In the genomic region with DNA sequence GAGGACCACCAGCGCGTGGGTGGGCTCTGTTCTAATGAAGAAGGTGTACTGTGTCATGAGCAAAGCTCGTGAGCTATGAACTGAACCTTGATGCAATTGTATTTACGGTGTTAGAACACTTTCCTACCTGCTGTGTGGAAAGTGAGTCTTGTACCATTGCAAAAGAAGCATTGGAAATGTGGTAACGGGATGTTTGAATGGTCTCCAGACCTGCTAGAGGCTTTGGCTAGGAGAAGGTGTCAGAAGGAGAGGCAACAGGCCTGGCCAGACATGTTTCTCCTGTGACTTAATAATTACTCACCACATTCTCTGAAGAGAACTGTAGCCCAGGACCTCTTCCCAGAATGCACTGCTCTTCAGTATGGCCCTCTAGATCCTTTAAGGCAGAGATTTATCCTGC, we compare ENCODE assay signal across 26 mouse cellular contexts. TPM values are rescaled to one million over a fixed set of nuclear protein-coding genes. Genes with fewer than 3 reads are reported as not detected.
DNase-seq lines count a peak whose midpoint lies in the region; ATAC-seq and TF ChIP-seq lines count a peak whose summit lies in the region.
"Had no signal": no experiment of that assay in that cellular context is flagged by ENCODE, and none has a peak within 500 bp of the region (broad histone marks: within the 10 kb centered on the region; RNA-seq: fewer than 3 reads in every experiment).

No protein-coding gene starts in this region.

- no peaks in the 10 kb centered on the region for H3K79me2 ChIP-seq in liver, adult 2 months (ENCODE audit: control insufficient read depth, insufficient read depth, low read length)

- no peak overlapping the region for H3K4me2 ChIP-seq in liver, embryonic 11.5 days
- H3K4me2 ChIP-seq in lung, postnatal 0 days (replicated peaks; ENCODE audit: low read depth, low read length), result no peak overlapping the region
- no peak overlapping the region for H3K4me2 ChIP-seq in heart, embryonic 11.5 days
- H3K4me2 ChIP-seq: embryonic facial prominence, embryonic 12.5 days; forebrain, embryonic 12.5 days had no signal

- H3K4me3 ChIP-seq in liver, adult 2 months (ENCODE audit: insufficient read depth, low read depth, low read length), result no peak overlapping the region
- no peak overlapping the region for H3K4me3 ChIP-seq in liver, embryonic 11.5 days (ENCODE audit: low read depth, low read length)
- no peak overlapping the region for H3K4me3 ChIP-seq in lung, postnatal 0 days (ENCODE audit: low read depth, low read length)
- H3K4me3 ChIP-seq in heart, embryonic 11.5 days (ENCODE audit: low read depth, low read length), result no peak overlapping the region
- H3K4me3 ChIP-seq: embryonic facial prominence, embryonic 10.5 days; embryonic facial prominence, embryonic 12.5 days; forebrain, embryonic 10.5 days; forebrain, embryonic 12.5 days had no signal

- TF ChIP-seq EP300 in lung, postnatal 0 days (IDR thresholded peaks at IDR 0.05), result peak; percentile 17; the same call in 1 of the 2 replicates

- TF ChIP-seq POLR2A in liver, adult 2 months (IDR thresholded peaks at IDR 0.05; ENCODE audit: extremely low read depth, insufficient read depth, low read length), result no peak

- peak overlapping the region; percentile 99 for H3K27ac ChIP-seq in liver, adult 2 months (replicated peaks; ENCODE audit: insufficient read depth, low read depth, low read length)
- no peak overlapping the region for H3K27ac ChIP-seq in liver, embryonic 11.5 days (ENCODE audit: low read depth, low read length)
- no peak overlapping the region for H3K27ac ChIP-seq in lung, postnatal 0 days (ENCODE audit: low read length)
- no peak overlapping the region for H3K27ac ChIP-seq in heart, embryonic 11.5 days (ENCODE audit: low read depth, low read length)
- H3K27ac ChIP-seq: embryonic facial prominence, embryonic 10.5 days; embryonic facial prominence, embryonic 12.5 days; forebrain, embryonic 10.5 days; forebrain, embryonic 12.5 days had no signal

- no peaks in the 10 kb centered on the region for H3K36me3 ChIP-seq in liver, adult 2 months (ENCODE audit: control insufficient read depth, insufficient read depth, low read length)
- H3K36me3 ChIP-seq in liver, embryonic 11.5 days (ENCODE audit: control insufficient read depth, insufficient read depth, low read length), result no peaks in the 10 kb centered on the region
- no peaks in the 10 kb centered on the region for H3K36me3 ChIP-seq in lung, postnatal 0 days (ENCODE audit: insufficient read depth, low read length)
- no peaks in the 10 kb centered on the region for H3K36me3 ChIP-seq in heart, embryonic 11.5 days (ENCODE audit: control insufficient read depth, insufficient read depth, low read length)
- H3K36me3 ChIP-seq: embryonic facial prominence, embryonic 10.5 days; embryonic facial prominence, embryonic 12.5 days; forebrain, embryonic 10.5 days; forebrain, embryonic 12.5 days; G1E had no signal

- H3K9ac ChIP-seq in liver, adult 2 months (ENCODE audit: low read depth, low read length), result peak overlapping the region; percentile 17
- no peak overlapping the region for H3K9ac ChIP-seq in liver, embryonic 11.5 days (ENCODE audit: low read depth, low read length)
- no peak overlapping the region for H3K9ac ChIP-seq in lung, postnatal 0 days (replicated peaks; ENCODE audit: low read depth)
- no peak overlapping the region for H3K9ac ChIP-seq in heart, embryonic 11.5 days (ENCODE audit: low read depth, low read length)
- H3K9ac ChIP-seq: embryonic facial prominence, embryonic 12.5 days; forebrain, embryonic 12.5 days had no signal

- H3K9me3 ChIP-seq in liver, embryonic 11.5 days (ENCODE audit: control insufficient read depth, low read length), result no peaks in the 10 kb centered on the region
- H3K9me3 ChIP-seq in lung, postnatal 0 days (ENCODE audit: low read length), result no peaks in the 10 kb centered on the region
- 0 out of 2 replicates have a peak, but pooled peaks cover 3% of the 10 kb centered on the region for H3K9me3 ChIP-seq in heart, embryonic 11.5 days (replicated peaks; ENCODE audit: control insufficient read depth, low read length)
- H3K9me3 ChIP-seq: embryonic facial prominence, embryonic 10.5 days; forebrain, embryonic 10.5 days; forebrain, embryonic 12.5 days; G1E had no signal

- 44% methylated on average over 5 of the region's 5 CpGs for WGBS in liver, adult 2 months
- 77% methylated on average over 5 of the region's 5 CpGs for WGBS in liver, embryonic 11.5 days
- 93% methylated on average over 5 of the region's 5 CpGs for WGBS in lung, postnatal 0 days
- 80% methylated on average over 5 of the region's 5 CpGs for WGBS in heart, embryonic 11.5 days (ENCODE audit: insufficient replicate concordance)

- TF ChIP-seq CTCF in liver, adult 2 months (IDR thresholded peaks at IDR 0.05; ENCODE audit: low read depth, low read length), result no peak
- no peak for TF ChIP-seq CTCF in lung, postnatal 0 days (IDR thresholded peaks at IDR 0.05)

- H3K4me1 ChIP-seq in liver, adult 2 months (ENCODE audit: control insufficient read depth, insufficient read depth, low read length), result peaks cover 43% of the 10 kb centered on the region
- peaks cover 11% of the 10 kb centered on the region for H3K4me1 ChIP-seq in liver, embryonic 11.5 days (replicated peaks; ENCODE audit: control insufficient read depth, insufficient read depth, low read length)
- H3K4me1 ChIP-seq in lung, postnatal 0 days (ENCODE audit: insufficient read depth, low read depth, low read length), result peaks cover 17% of the 10 kb centered on the region
- H3K4me1 ChIP-seq in heart, embryonic 11.5 days (ENCODE audit: control insufficient read depth, insufficient read depth, low read length), result peaks cover 8% of the 10 kb centered on the region; the same call in 1 of the 2 replicates
- H3K4me1 ChIP-seq: embryonic facial prominence, embryonic 12.5 days had no signal

- no peak for ATAC-seq in liver, embryonic 11.5 days (replicated peaks; ENCODE audit: low FRiP score)
- ATAC-seq in lung, postnatal 0 days, result no peak
- no peak for ATAC-seq in heart, embryonic 11.5 days (replicated peaks; ENCODE audit: insufficient number of reproducible peaks, low FRiP score, low TSS enrichment)
- ATAC-seq: activated CD4-positive, CD25-positive, alpha-beta regulatory T cell, adult 4 months; CD4-positive, CD25-positive, alpha-beta regulatory T cell, adult 4 months; forebrain, embryonic 14.5 days; forebrain, embryonic 16.5 days; Patski had no signal

- no peaks in the 10 kb centered on the region for H3K27me3 ChIP-seq in liver, adult 2 months (ENCODE audit: control insufficient read depth, insufficient read depth, low read length)
- no peaks in the 10 kb centered on the region; the same call in 1 of the 2 replicates for H3K27me3 ChIP-seq in liver, embryonic 11.5 days (replicated peaks; ENCODE audit: control insufficient read depth, insufficient read depth, low read length)
- H3K27me3 ChIP-seq in lung, postnatal 0 days (replicated peaks; ENCODE audit: insufficient read depth, low read length), result no peaks in the 10 kb centered on the region
- H3K27me3 ChIP-seq in heart, embryonic 11.5 days (ENCODE audit: control insufficient read depth, insufficient read depth, low read length), result no peaks in the 10 kb centered on the region
- H3K27me3 ChIP-seq: embryonic facial prominence, embryonic 12.5 days; Patski had no signal

- DNase-seq in liver, adult 2 months (ENCODE audit: extremely low read depth, low read depth, low spot score), result peak; percentile 94
- DNase-seq in liver, embryonic 11.5 days (ENCODE audit: low spot score), result no peak
- peak; percentile 45 for DNase-seq in lung, postnatal 0 days (ENCODE audit: low spot score)
- DNase-seq in lung, adult 18-20 months, result no peak
- peak; percentile 98 for DNase-seq in fat pad, adult 2 months (ENCODE audit: extremely low read depth, low read depth, low spot score)
- DNase-seq: adrenal gland, adult 8-10 months; adrenal gland, postnatal 14 days; adrenal gland, postnatal 36 days; B cell, adult 2 months; cerebellum, adult 11-12 months; cerebellum, adult 2 months; cerebellum, adult 9-10 months; cerebellum, postnatal 10 days; cerebellum, postnatal 25 days had no signal

RNA-seq across cellular contexts. Expression of a gene that starts 51.3 kb away (rescaled TPM):
- not detected in 2 replicates for total RNA-seq in liver, adult 2 months (2014; rRNA removed)
- not detected in 2 replicates for polyA plus RNA-seq in liver, adult 2 months (2012; rRNA removed)
- polyA plus RNA-seq in liver, embryonic 11.5 days (2014; fragmentation: Nextera tagmentation; extraction: Ambion mirVana), result 0.04 and 0.05 TPM in 2 replicates
- polyA plus RNA-seq in lung, postnatal 0 days (2015; fragmentation: Nextera tagmentation; extraction: Ambion mirVana), result 0.04 TPM in 1 of 2 replicates, not detected in the other
- 0.04 TPM in 1 of 2 replicates, not detected in the other for polyA plus RNA-seq in heart, embryonic 11.5 days (2014; fragmentation: Nextera tagmentation; extraction: Ambion mirVana)
- total RNA-seq: CH12.LX had no signal
- polyA plus RNA-seq: CD4-positive, CD25-positive, alpha-beta regulatory T cell, adult 4 months; G1E; Patski had no signal

Comparison
In these comparisons a context has a peak if more than half of its experiments do, and no peak if none do; other contexts are left out.
1. DNase-seq: peak in liver, adult 2 months (single experiment), lung, postnatal 0 days (single experiment) and fat pad, adult 2 months (single experiment); none in liver, embryonic 11.5 days (single experiment) and lung, adult 18-20 months (0 of 2).